Mouse (Mus musculus) naive thymus-derived CD4-positive, alpha-beta T cell, adult 2 months (primary cell): ENCODE data around the gene Gm5934.
"Not testable (repeated sequence)": the region's sequence is repeated elsewhere in the genome, so short reads cannot be mapped to it uniquely, and the experiment has no call there.

Experiments used
- DNase-seq: peaks from one replicate; pipeline ENCODE4 v3.0.0-alpha.2; 2011; ENCODE audit warnings: low read depth

Gm5934 gene

GRCm38 (mm10) chrX:24500660-24501059, at the start of gene Gm5934:
Gm5934 (minus strand) TSS chrX:24500760.
- not testable (repeated sequence) for DNase-seq
